Mouse (Mus musculus) cerebellum, adult 9-10 months (tissue): Measurements from ENCODE around the gene Fbxo21.

Source experiments
- DNase-seq: peaks from one replicate; pipeline ENCODE4 v3.0.0; 2022

Fbxo21 gene

DNA sequence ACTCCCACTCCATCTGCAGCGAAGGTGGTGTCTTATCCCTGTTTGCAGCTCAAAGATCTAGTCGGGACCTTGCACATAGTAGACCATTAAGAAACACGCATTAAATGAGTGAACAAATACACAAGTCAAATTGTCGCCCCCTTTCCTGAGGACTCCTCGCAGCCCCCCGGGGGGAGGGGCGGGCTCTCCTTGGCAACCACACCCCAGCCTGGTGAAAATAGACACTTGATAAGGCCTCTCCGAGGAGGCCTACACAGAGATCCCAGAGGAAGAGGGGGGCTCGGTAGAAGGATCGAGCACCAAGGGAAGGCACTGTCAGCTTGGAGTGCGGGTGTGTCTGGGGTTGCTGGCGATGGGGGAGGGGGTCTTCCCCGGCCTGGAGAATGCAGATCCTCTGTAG, 49.8 kb downstream of the Fbxo21 start:
- no peak for DNase-seq

DNA sequence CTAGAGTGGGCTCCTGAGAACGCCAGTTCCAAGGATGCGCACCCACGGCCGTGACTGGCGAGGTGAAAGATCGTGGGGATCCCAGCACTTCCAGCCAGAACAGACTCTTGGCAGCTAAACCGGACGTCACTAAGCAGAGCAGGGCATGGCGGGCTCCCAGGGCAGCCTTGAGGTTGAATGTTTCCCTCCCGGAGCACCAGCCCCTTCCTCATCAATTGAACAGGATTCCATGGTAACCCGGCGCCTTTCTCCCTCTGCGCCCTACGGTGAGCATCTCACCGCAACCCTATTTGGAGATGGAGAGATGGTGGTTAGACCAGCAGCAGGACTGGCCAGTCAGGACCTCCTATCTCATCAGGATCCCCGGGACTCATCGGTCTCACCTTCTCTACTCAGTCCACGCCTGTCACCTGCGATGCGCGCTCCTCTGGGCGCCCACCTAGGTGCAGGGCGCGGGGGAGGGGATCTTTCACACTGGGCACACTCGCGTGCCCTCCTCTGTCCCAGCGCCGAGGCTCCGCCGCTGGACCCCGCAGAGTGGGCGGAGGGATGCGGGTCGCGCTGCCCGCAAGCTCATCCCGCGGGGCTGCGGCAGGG, 50.7 kb downstream of the Fbxo21 start:
- peak; percentile 66 for DNase-seq

GRCm38 (mm10) chr5:118027698-118028190, 51.2 kb downstream of the Fbxo21 start, which contains the start of gene Tesc:
Gene Tesc, plus strand, starts transcription at chr5:118027743.
- DNase-seq = peak; percentile 74

GRCm38 (mm10) chr5:118028191-118029034, 51.9 kb downstream of the Fbxo21 start:
- DNase-seq = peak; percentile 70

DNA sequence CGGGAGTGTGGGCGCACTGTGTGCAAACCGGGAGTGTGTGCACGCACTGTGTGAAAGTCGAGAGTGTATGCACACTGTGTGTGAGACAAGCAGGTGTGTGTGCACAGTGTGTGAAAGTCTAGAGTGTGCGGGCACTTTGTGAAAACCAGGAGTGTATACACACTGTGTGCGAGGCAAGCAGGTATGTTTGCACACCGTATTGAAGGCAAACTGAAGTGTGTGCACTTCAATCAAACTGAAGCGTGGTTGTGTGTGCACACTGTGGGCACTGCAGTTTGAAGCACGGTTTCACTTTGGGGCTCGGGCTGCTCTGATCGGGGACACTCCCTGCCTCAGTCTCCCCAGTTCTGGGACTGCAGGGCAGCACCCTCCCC, 52.5 kb downstream of the Fbxo21 start:
- DNase-seq = no peak

GRCm38 (mm10) chr5:118029420-118029819, 52.9 kb downstream of the Fbxo21 start:
- DNase-seq = peak; percentile 81

GRCm38 (mm10) chr5:118030022-118030675, 53.6 kb downstream of the Fbxo21 start:
- DNase-seq = peak; percentile 59

DNA sequence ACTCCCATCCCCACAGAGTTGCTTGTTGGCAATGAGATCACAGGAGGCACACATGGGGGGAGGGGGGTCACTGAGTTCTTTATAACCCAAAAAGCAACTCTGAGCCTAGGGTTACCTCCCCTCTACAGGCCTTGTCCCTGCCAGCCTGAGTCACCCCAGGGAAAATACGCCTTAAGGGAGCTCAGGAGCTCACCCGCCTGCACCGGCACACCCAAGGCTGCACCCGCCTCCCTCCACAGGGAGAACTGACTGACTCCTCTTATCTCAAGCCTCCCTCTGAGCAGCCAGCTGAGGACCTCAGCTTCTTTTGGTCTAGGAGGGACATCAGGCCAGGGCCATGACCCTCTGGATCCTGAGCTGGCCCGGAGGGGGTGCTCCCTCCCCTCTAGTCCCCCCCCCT, 54.5 kb downstream of the Fbxo21 start:
- DNase-seq = no peak

- peak; percentile 78 for DNase-seq
Measured at GRCm38 (mm10) chr5:118031508-118031907, 55.0 kb downstream of the Fbxo21 start.

DNA sequence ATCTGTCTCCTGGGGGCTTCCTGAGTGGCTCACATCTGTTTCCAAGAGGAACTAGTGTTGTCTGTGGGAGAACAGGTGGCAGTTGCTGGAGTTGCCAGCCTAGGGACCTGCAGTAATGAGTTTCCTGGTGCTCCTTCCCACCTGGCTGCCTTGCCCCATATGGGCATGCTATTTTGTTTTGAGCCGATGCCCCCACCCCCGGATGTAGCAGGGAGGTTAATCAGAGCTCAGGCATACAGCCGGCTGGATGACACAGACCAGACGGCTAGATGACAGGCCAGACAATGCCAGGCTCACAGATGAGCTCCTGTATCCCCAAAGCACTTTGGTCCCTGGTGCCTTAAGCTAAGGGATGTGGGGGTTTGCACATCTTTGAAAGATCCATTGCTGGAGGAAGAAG, 56.8 kb downstream of the Fbxo21 start:
- DNase-seq = peak; percentile 76

DNA sequence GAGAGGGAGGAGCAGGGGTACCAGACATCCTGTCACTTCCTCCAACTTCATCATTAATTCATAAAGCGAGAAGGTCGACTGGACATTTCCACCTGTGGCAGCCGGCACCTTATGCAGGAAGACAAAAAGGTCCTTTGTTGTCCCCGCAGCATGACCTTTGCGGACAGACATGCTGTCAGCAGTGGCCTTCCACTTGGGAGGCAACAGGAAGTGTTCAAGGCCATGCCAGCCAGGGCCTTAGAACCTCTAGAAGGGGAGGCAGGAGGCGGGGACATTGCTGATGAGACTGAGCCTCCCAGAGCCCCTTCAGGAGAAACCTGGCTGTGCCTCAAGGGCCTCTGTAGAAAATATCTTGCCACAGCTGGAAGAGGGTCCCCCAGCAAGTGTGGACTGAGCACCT, 57.2 kb downstream of the Fbxo21 start:
- peak; percentile 51 for DNase-seq

- peak; percentile 61 for DNase-seq
Measured at GRCm38 (mm10) chr5:118034632-118035031, 58.1 kb downstream of the Fbxo21 start.

DNA sequence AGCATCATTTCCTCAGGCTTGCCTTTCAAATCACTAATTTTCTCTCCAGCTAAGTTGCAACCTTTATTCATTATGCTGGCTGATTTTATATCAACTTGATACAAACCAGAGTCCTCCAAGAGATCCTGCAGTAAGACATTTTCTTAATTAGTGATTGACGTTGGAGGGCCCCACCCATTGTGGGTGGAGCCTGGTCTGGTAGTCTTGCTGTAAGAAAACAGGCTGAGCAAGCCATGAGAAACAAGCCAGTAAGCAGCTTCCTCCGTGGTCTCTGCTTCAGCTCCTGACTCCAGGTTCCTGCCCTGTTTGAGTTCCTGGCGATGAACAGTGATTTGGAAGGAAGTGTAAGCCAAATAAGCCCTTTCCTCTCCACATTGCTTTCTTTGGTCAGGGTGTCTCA, 59.3 kb downstream of the Fbxo21 start:
- peak; percentile 63 for DNase-seq

DNA sequence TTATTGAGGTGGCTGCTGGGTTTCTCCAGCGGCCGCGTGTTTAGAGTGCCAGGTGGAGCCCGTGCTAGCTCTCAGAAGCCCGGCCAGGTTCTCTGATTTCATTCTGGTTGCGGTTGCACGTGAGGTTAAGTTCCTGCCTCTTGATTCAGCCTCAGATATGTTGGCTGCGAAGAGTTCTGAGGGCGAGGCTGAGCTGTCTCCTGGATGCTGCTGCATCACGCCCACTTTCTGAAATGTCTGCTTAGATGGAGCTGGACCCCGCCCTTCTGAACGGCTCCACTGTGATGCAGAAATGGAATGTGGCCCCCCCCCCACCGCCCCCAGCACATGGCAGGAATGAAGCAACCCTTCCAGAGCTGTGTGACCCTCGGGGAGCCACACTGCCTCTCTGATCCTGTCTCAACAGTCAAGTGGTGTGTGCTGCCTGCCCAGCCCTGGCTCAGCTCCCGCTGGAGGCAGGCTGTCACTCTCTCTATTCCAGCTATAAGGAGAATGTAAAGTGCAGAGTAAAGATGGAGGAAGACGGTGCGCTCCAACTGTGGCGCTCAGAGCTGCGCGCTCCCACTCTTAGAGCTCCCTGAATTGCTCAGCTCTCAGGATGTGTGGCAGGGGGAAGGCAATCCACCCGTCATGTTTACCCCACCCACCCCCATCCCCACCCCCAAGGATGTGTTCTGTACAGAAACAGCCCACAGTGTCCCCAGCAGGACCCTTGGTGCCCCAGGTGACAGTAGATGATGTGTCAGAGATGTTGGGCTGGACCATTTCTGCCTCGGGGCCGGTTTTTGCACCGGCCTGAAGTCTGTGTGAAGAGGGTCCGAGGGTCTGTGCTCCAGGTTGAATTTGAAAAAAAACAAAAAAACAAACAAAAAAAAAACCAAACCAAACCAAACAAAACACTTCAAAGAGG, 60.6 kb downstream of the Fbxo21 start:
- peak; percentile 66 for DNase-seq

DNA sequence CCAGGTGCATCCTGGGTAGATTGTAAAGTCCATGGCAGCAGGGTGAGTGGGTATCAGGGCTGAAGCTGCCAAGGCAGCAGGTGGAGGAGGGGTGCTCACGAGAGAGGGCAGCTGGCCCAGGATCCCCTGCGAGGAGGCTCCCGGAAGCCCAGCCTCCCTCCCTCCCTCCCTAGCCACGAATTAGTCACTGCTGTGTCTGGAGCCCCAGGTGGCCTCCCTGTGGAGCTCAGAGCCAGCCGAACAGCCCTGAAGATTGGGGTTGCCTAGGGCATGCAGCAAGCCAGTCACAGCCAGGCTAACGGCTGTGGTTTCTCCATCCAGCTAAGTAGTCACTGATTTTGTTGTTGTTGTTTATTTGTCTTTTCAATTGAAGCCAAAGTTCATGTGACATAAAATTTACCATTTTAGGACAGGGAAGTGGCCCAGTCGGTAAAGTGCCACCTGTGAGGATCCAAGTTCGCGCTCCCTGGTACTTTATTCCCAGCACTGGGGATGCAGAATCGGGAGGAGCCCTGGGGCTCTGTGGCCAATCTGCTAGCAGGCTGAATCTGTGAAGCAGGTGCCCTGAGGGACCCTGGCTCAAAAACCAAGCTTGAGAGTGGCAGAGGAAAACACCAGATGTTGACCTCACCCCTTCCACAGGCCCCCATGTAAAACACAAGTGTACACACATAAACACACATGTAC, 61.4 kb downstream of the Fbxo21 start:
- DNase-seq = peak; percentile 85

- peak; percentile 69 for DNase-seq
Measured at GRCm38 (mm10) chr5:118039241-118039668, 62.7 kb downstream of the Fbxo21 start.

GRCm38 (mm10) chr5:118042599-118042998, 66.1 kb downstream of the Fbxo21 start:
- peak; percentile 98 for DNase-seq

DNA sequence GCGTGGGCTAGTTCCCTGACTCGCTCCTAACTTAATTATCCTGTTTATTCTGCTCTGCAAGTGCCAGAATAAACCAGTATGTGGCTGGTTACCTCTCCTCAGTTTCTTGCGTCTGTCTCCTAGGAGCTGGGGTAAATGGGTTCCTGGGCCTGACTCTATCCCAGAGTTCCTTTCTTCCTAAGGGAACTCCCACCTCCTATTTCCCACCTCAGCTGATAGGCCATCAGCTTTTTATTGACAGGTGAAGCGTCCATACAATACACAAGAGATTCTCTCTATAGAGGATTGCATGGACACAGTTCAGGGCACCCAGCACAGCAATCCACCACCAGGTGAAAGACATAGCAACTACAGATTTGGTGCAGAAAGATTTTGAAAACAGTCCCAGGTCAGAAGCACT, 67.2 kb downstream of the Fbxo21 start:
- DNase-seq = no peak

GRCm38 (mm10) chr5:118044907-118045306, 68.4 kb downstream of the Fbxo21 start:
- peak; percentile 91 for DNase-seq

DNA sequence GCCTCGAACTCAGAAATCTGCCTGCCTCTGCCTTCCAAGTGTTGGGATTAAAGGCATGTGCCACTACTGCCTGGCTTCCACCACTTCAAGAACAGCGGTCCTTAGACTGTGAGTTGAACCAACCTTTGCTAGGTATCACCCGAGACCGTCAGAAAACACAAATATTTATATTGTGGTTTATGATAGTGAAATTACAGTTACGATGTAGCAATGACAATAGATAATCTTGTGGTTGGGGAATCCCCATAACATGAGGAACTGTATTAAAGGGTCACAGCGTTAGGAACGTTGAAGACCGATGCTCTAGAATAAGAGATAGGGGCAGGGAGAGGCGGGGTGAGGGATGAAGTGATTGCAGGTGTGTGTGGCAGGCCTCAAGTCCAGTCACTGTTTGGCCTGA, 68.9 kb downstream of the Fbxo21 start:
- no peak for DNase-seq

DNA sequence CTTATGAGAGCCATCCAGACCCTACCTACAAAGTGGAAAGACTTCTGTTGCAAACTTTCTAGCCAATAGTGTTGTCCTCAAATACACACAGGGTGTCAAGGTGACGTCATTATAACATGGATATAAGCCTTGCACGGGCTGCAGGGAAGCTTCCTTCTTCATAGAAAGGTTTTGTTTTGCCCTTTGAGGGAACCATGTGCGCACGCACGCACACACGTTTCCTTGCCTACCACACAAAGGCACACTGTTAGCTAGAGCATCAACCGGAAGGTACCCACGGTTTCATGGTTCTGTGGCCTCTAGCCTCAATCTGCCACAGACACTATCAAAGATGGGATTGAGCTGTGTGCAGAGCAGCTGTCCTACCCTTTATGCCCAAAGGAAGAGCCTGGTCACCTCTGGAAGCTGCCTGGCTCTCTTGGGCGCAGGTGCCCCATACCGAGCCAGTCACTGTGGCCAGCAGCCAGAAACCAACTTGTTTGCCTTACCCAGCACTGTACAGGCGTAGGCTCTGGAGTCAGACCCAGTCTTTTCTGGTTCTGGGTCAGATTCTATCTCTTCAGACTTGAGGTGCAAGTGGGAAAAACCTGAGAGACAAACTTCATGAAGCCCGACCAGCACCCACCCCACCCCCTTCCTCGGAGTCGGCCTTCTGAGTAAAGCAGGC, 70.7 kb downstream of the Fbxo21 start:
- DNase-seq = no peak
